Mouse (Mus musculus) cerebellum, adult 2 months (tissue): ENCODE results near the gene Gm26920.

ENCODE experiments used
- CTCF ChIP-seq: fragments of 200-500 bp; IDR thresholded peaks from 2 replicates; pipeline ENCODE4 v1.5.1; 2011; ENCODE audit warnings: low read depth, mild to moderate bottlenecking, control low read depth, low read length, moderate library complexity, borderline replicate concordance; ENCODE audit not compliant: insufficient read depth
- POLR2A ChIP-seq: fragments of 200-500 bp; IDR thresholded peaks from 2 replicates; pipeline ENCODE4 v1.6.1; 2011; ENCODE audit warnings: low read length, control low read depth, borderline replicate concordance; ENCODE audit not compliant: insufficient read depth

DNA sequence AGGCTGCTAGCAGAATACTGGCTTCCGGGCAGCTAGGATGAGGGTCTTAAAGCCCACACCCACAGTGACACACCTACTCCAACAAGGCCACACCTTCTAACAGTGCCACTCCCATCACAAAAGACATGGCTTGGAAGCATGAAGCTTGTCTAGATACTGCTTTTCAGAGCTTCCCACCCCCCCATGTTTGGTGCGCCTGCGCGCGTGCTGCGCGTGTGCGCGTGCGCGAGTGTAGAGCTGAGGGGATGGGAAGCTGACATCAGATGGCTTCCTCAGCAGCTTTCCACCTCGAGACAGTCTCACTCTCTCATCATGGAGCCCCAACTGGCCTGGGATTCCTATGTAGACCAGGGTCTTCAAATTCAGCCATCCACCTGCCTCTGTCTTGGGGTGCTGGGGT lies 55.9 kb downstream of the Gm26920 start:
- TF ChIP-seq CTCF (no peak), POLR2A (no peak)
